Mouse (Mus musculus): ENCODE results near the gene Kcnc3. TPM values are rescaled to one million over a fixed set of nuclear protein-coding genes. Genes with fewer than 3 reads are reported as not detected.

Kcnc3 gene
- polyA plus RNA-seq, 1 experiment from 2014 or later, result 0.05 TPM

DNA sequence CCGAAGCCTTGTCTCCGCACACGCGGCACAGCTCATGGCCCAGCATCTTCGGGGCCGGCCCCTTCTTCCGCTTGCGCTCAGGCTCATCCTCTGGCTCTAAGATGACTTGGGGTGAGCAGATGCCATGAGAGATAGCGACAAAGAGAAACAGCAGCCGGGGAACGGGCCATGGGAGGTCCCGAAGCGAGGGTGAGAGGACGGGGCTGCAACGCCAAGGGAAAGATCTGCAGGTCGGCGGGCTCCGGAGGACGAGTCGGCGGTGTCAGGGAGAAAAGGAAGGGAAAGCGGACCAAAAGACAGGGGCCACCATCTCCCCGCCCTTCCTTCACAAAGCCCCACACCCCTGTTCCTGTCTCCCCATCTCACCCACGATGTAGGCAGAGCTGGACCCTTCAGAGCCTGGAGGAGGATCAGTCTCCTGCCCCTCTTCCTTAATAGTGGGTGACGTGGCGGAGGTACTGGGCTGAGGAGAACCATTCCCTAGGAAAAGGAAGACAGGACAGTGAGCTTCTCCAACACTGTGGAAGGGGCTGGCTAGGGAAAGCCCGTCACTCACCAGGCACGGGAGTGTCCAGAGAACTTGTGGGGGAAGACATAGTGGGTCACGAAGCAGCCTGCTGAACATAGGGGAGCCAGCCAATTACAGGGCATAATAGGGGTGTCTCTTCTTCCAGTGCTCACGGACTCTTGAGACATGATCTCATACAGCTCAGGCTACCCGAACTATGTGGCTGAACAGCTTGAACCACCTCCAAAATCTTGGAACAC, 38.1 kb upstream of the Kcnc3 start:
- Histone ChIP-seq H3K9ac (no peak overlapping the region), H3K36me3 (peaks cover 34% of the 10 kb centered on the region), H3K4me3 (replicated peaks) (peak overlapping the region; percentile 99), H3K27ac (peak overlapping the region; percentile 98), H3K9me3 (replicated peaks) (no peaks in the 10 kb centered on the region), H3K4me2 (peak overlapping the region; percentile 82), H3K4me1 (replicated peaks) (peaks cover 25% of the 10 kb centered on the region), H3K27me3 (no peaks in the 10 kb centered on the region)
- no peak for ATAC-seq (ENCODE audit: low read depth)
- 86% methylated on average over 31 of the region's 31 CpGs for WGBS (ENCODE audit: insufficient replicate concordance)
- no peak for DNase-seq

DNA sequence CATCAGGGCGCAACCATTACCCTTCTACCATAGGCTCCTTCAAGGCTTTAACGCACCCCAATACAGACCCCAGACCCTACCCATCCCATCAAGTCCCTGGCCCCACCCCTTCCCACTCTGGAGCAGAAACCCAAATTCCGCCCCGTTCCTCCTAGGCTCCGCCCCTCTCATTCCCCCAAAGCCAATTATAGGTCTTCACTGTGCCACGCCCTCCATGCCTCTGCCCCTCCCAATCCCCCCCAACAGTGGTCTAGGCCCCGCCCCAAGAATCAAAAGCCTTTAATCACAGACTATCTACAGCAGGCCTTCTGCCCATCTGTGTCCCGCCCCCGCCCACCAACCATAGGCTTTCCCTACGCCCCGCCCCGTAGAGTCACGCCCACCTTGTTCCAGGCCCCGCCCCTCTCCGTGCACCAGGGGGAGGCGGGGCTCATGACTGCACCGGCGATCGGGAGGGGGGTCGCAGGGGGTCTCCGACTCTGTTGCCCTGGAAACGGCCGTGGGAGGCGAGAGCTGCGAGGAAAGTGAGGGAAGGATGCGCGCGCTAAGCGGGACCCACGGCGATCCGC, 37.2 kb upstream of the Kcnc3 start:
- Histone ChIP-seq H3K27ac (peak overlapping the region; percentile 98), H3K4me3 (replicated peaks) (peak overlapping the region; percentile 99), H3K4me1 (replicated peaks) (peaks cover 16% of the 10 kb centered on the region), H3K36me3 (peaks cover 34% of the 10 kb centered on the region), H3K4me2 (peak overlapping the region; percentile 82), H3K9me3 (replicated peaks) (no peaks in the 10 kb centered on the region), H3K9ac (peak overlapping the region; percentile 87), H3K27me3 (no peaks in the 10 kb centered on the region)
- 1% methylated on average over 31 of the region's 32 CpGs for WGBS (ENCODE audit: insufficient replicate concordance)
- ATAC-seq (ENCODE audit: low read depth) (peak; percentile 47), DNase-seq (peak; percentile 74)

DNA sequence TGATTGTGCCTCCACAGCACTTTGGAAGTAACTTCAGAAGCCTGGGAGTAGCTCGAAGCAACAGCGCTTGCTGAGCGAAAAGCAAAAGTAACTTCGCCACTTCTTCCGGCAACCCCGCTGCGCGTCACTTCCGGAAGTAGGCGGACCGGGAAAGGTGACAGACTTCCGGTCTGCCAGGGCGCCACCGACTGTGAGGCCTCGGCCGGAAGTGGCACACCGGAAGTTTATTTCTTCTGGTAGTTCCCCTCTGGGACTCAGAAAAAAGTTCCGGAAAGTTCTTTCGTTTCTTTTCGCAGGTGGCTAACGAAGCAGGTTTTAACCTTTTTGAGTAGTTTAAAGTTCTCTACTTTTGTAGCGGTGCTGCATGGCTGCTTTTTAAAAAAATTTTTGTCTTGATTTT, 36.6 kb upstream of the Kcnc3 start, which contains the start of gene Nr1h2:
TSS of gene Nr1h2 (minus strand) at position 126 of the 400 bp plus-strand sequence.
- Histone ChIP-seq H3K36me3 (peaks cover 34% of the 10 kb centered on the region), H3K4me1 (replicated peaks) (peaks cover 16% of the 10 kb centered on the region), H3K27me3 (no peaks in the 10 kb centered on the region), H3K9ac (peak within 1 kb of the TSS; percentile 87), H3K4me3 (replicated peaks) (peak within 1 kb of the TSS; percentile 99), H3K4me2 (peak within 1 kb of the TSS; percentile 82), H3K9me3 (replicated peaks) (no peaks in the 10 kb centered on the region), H3K27ac (peak within 1 kb of the TSS; percentile 98)
- peak; percentile 76 for ATAC-seq (ENCODE audit: low read depth)
- under 1% methylated on average over 22 of the region's 22 CpGs for WGBS (ENCODE audit: insufficient replicate concordance)
- DNase-seq, result peak; percentile 93

DNA sequence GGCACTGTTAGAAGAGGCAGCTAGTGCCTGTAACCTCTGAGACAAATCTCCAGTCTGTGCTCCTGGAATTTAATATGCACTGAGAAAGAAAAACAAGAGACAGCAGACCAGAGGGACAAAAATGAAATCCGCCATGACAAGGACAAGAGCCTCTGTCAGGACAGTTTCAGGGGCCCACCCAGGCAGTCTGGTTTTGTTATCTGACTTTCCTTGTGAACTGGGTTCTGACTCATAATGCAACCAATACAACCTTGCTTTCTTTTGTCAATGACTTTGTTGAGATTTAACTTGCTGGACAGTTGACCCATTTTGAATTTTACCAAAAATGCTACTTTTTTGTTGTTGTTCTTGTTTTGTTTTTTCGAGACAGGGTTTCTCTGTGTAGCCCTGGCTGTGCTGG, 32.8 kb upstream of the Kcnc3 start:
- Histone ChIP-seq H3K4me2 (no peak overlapping the region), H3K27ac (no peak overlapping the region)
- 48% methylated on average over 2 of the region's 2 CpGs for WGBS (ENCODE audit: insufficient replicate concordance)

DNA sequence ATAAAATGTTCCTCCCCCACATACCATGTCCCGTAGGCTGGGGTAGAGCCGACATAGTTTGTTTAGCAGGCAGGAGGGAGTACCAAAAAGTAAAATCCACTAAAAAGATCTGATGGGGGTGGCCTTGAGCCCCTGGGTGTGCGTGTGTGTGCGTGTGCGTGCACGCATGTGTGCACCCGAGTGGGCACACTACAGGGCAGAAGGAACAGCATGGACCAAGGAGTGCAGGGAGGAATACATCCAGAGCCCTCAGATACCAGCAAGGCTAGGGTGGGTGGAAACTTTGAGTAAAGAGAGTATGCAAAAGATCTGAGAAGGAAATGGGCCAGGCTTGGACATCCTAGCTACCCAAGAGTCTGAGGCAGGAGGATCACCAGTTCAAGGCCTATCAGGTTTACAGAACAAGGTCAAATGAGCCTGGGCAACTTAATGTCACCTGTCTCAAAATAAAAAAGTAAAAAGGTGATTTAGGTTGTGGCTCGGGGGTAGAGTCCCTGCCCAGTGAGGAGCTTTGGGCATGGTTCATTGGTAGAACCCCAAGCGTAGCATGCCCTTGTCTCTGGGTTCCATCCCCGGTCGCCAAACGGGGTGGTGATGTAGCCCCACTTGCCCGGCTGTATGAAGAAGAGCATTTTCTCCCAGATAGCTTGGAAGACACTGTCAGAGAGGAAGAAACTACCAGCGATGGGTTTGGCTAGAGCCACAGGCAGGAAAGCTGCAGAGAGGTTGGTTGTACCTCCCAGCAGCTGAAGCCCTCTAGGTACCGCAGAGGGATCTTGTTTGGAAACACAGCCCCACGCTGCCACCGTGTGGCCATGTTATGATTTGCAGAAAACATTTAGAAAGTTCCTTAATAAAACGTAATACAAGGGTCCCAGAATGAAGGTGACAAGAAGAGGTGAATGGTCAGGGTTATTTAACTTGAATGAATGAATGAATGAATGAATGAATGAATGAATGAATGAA, 29.7 kb upstream of the Kcnc3 start:
- ATAC-seq (ENCODE audit: low read depth), result peak; percentile 31; the same call in 1 of the 2 replicates
- DNase-seq, result peak; percentile 57
- 50% methylated on average over 18 of the region's 18 CpGs for WGBS (ENCODE audit: insufficient replicate concordance)
- no peak overlapping the region for H3K9ac ChIP-seq
- no peak overlapping the region for H3K4me2 ChIP-seq
- H3K36me3 ChIP-seq, result no peaks in the 10 kb centered on the region
- no peak overlapping the region for H3K27ac ChIP-seq
- 0 out of 2 replicates have a peak, but pooled peaks cover 3% of the 10 kb centered on the region for H3K27me3 ChIP-seq
- H3K4me1 ChIP-seq (replicated peaks), result no peaks in the 10 kb centered on the region
- H3K4me3 ChIP-seq (replicated peaks), result no peak overlapping the region
- no peaks in the 10 kb centered on the region for H3K9me3 ChIP-seq (replicated peaks)

More for the DNA sequence above, 32.8 kb upstream of the Kcnc3 start:
- Histone ChIP-seq H3K36me3 (peaks cover under 1% of the 10 kb centered on the region), H3K9me3 (replicated peaks) (no peaks in the 10 kb centered on the region), H3K4me3 (replicated peaks) (no peak overlapping the region), H3K4me1 (replicated peaks) (peaks cover 12% of the 10 kb centered on the region), H3K9ac (no peak overlapping the region), H3K27me3 (no peaks in the 10 kb centered on the region)
- ATAC-seq (ENCODE audit: low read depth), result no peak
- no peak for DNase-seq

DNA sequence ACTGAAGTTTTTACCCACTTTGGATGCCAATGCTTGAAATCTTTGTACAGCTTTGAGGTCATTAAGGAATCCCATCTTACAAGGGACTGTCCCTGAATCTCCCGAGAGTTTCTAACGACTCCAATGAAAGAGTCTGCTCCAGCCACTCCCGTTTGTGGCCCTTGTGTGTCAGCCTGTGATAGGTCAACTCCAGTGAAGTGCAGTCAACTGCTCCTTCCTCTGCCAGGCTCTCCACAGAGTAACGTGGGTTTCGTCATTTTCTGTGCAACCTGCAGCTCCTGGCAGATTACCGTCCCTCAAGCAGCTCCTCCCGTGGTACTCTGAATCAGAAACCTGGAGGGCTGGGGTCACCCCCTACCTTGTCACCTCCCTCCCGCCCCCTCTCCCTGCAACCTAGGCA, 27.2 kb upstream of the Kcnc3 start:
- no peak overlapping the region for H3K4me2 ChIP-seq
- 33% methylated on average over 8 of the region's 8 CpGs for WGBS (ENCODE audit: insufficient replicate concordance)
- ATAC-seq (ENCODE audit: low read depth) (no peak), DNase-seq (no peak)
- H3K9me3 ChIP-seq (replicated peaks), result no peaks in the 10 kb centered on the region
- no peak overlapping the region for H3K4me3 ChIP-seq (replicated peaks)
- H3K9ac ChIP-seq, result no peak overlapping the region
- H3K27ac ChIP-seq, result no peak overlapping the region
- no peaks in the 10 kb centered on the region for H3K4me1 ChIP-seq (replicated peaks)
- 0 out of 2 replicates have a peak, but pooled peaks cover 5% of the 10 kb centered on the region for H3K27me3 ChIP-seq
- no peaks in the 10 kb centered on the region for H3K36me3 ChIP-seq

DNA sequence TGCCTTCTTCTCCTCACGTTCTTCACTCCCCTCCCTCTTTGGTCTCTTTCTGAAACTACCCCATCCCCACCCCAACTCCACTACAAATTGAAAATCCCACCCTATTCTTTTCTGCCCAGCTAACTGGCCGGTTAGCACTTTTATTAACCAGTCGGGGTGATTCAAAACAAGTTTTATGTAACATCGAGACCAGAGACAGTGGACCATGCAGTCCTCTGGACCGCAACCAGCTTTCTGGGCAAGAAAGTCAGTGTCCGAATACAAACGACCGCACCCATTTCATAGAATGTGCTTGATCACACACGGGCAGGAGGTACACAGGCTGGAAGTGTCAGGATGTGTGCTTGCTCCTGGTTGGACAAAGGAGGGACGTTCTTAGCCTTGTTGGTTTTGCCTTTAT, 26.0 kb upstream of the Kcnc3 start:
- Histone ChIP-seq H3K27ac (no peak overlapping the region), H3K36me3 (no peaks in the 10 kb centered on the region), H3K27me3 (peaks cover 10% of the 10 kb centered on the region; the same call in 1 of the 2 replicates), H3K9ac (no peak overlapping the region), H3K9me3 (replicated peaks) (no peaks in the 10 kb centered on the region), H3K4me2 (no peak overlapping the region), H3K4me1 (replicated peaks) (no peaks in the 10 kb centered on the region), H3K4me3 (replicated peaks) (no peak overlapping the region)
- no peak for DNase-seq
- no peak for ATAC-seq (ENCODE audit: low read depth)
- 71% methylated on average over 10 of the region's 10 CpGs for WGBS (ENCODE audit: insufficient replicate concordance)

DNA sequence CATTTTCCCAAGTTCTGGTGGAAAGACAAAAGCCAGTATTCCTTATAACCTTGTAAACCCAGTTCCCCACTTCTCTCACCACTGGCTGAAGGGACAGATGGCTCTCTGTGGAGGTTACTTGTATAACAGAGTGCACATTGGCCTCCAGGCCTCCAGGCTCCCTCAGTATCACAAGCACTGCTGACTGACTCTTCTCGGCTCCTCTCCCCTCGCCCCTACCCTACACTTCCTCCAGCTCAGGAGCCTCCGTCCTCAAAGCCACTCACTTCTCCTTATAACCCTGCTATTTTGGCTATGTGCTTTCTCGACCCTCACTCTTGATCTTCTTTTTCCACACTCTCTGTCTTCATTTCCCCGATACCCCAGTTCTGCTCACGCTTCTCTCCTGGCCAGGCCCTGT, 25.1 kb upstream of the Kcnc3 start:
- Histone ChIP-seq H3K4me1 (replicated peaks) (no peaks in the 10 kb centered on the region), H3K9ac (no peak overlapping the region), H3K4me3 (replicated peaks) (no peak overlapping the region), H3K36me3 (no peaks in the 10 kb centered on the region), H3K27me3 (peaks cover 10% of the 10 kb centered on the region; the same call in 1 of the 2 replicates), H3K27ac (no peak overlapping the region), H3K9me3 (replicated peaks) (no peaks in the 10 kb centered on the region), H3K4me2 (no peak overlapping the region)
- DNase-seq (no peak), ATAC-seq (ENCODE audit: low read depth) (no peak)
- 42% methylated on average over 6 of the region's 6 CpGs for WGBS (ENCODE audit: insufficient replicate concordance)

DNA sequence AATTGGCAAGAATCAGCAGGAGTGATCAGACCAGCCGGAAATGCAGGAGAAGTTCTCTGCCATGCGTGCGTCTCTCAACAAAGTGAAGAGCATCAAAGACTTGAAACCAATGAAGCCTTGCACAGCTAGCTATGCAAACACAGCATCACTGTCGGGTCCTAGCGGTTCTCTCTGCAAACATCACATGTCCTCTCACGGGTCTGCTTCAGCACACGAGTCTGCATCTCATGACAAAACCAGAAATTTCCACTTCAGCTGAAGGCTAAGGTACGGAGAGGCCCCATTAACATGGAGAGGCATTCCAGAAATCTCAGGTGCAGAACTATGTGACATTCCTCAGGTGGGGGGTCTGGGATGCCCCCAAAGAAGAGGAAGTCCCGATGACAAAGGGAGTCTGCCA, 21.7 kb upstream of the Kcnc3 start:
- H3K4me3 ChIP-seq (replicated peaks), result no peak overlapping the region
- H3K9me3 ChIP-seq (replicated peaks), result no peaks in the 10 kb centered on the region
- no peak overlapping the region for H3K4me2 ChIP-seq
- peaks cover 10% of the 10 kb centered on the region; the same call in 1 of the 2 replicates for H3K27me3 ChIP-seq
- no peaks in the 10 kb centered on the region for H3K4me1 ChIP-seq (replicated peaks)
- H3K27ac ChIP-seq, result no peak overlapping the region
- DNase-seq (no peak), ATAC-seq (ENCODE audit: low read depth) (no peak)
- 52% methylated on average over 9 of the region's 9 CpGs for WGBS (ENCODE audit: insufficient replicate concordance)
- no peak overlapping the region for H3K9ac ChIP-seq
- no peaks in the 10 kb centered on the region for H3K36me3 ChIP-seq

DNA sequence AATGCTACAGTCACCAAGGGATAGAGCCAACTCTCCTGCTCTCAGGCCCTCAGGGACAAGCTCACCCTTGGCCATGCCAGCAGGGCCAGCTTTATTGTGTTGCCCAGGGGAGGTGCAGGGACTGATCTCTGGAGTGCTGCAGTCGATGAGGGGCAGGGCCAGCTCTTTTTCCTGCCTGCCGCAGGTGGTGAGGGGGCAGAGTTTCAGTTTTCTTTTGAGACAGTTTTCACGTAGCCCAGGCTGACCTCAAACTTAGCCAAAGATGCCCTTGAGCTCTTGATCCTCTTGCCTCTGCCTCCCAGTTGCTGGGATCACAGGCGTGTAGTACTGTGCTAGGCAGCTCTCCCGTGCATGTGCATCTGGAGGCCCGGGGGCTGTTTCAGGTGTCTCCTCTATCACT, 19.5 kb upstream of the Kcnc3 start:
- Histone ChIP-seq H3K4me1 (replicated peaks) (no peaks in the 10 kb centered on the region), H3K27me3 (peaks cover 7% of the 10 kb centered on the region; the same call in 1 of the 2 replicates), H3K36me3 (no peaks in the 10 kb centered on the region), H3K27ac (no peak overlapping the region), H3K9me3 (replicated peaks) (no peaks in the 10 kb centered on the region), H3K9ac (no peak overlapping the region), H3K4me3 (replicated peaks) (no peak overlapping the region), H3K4me2 (no peak overlapping the region)
- DNase-seq, result no peak
- WGBS (ENCODE audit: insufficient replicate concordance), result 60% methylated on average over 6 of the region's 6 CpGs
- ATAC-seq (ENCODE audit: low read depth), result no peak

DNA sequence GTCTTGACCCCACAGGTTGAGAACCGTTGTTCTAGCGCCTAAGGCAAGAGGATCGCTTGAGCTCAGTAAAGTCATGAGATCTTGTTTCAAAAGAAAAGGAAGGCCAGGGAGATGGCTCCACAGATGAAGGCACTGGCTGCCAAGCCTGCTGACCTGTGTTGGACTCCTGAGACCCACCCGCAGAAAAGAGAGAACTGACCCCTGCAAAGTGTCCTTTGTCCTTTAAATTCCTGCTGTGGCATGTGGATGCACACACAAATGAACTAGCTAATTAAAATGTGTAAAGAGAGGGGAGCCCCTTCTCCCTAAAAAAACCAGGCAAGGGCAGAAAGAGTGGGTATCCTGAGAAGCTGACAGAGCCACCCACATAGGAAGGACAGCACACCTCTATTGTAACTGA, 18.7 kb upstream of the Kcnc3 start:
- WGBS (ENCODE audit: insufficient replicate concordance), result 70% methylated on average over 4 of the region's 4 CpGs

More for the DNA sequence above, 18.7 kb upstream of the Kcnc3 start:
- Histone ChIP-seq H3K4me1 (replicated peaks) (no peaks in the 10 kb centered on the region), H3K9ac (no peak overlapping the region), H3K9me3 (replicated peaks) (no peaks in the 10 kb centered on the region), H3K36me3 (no peaks in the 10 kb centered on the region), H3K4me2 (no peak overlapping the region), H3K27ac (no peak overlapping the region), H3K4me3 (replicated peaks) (no peak overlapping the region), H3K27me3 (peaks cover 5% of the 10 kb centered on the region; the same call in 1 of the 2 replicates)
- no peak for ATAC-seq (ENCODE audit: low read depth)
- no peak for DNase-seq
